Mouse (Mus musculus) kidney, embryonic 16.5 days (tissue): Measurements from ENCODE around the gene Sec31a. TPM values are rescaled to one million over a fixed set of nuclear protein-coding genes. Genes with fewer than 3 reads are reported as not detected.

Experiments
- ATAC-seq: fragments of 200-750 bp; cut with Nextera tagmentation; 2 replicates; pipeline ENCODE4 v1.8.0; 2017; ENCODE audit warnings: moderate TSS enrichment; ENCODE audit not compliant: low FRiP score, low TSS enrichment
- H3K27ac ChIP-seq: fragments of 300-500 bp; sonication (generic); 2 replicates; pipeline ENCODE4 v1.5.1; 2014; ENCODE audit warnings: low read length
- H3K27me3 ChIP-seq: fragments of 300-500 bp; sonication (generic); 2 replicates; pipeline ENCODE4 v1.6.1; 2014; ENCODE audit warnings: low read length, control low read depth, mixed read lengths; ENCODE audit not compliant: insufficient read depth
- H3K36me3 ChIP-seq: fragments of 300-500 bp; sonication (generic); 2 replicates; pipeline ENCODE4 v1.6.1; 2014; ENCODE audit warnings: low read length, control low read depth, mixed read lengths; ENCODE audit not compliant: insufficient read depth
- H3K4me1 ChIP-seq: fragments of 300-500 bp; sonication (generic); 2 replicates; pipeline ENCODE4 v1.6.1; 2014; ENCODE audit warnings: low read length, control low read depth, mixed read lengths; ENCODE audit not compliant: insufficient read depth
- H3K4me2 ChIP-seq: fragments of 300-500 bp; sonication (generic); replicated peaks from 2 replicates; pipeline ENCODE4 v1.6.1; 2014; ENCODE audit warnings: low read depth, low read length
- H3K4me3 ChIP-seq: fragments of 300-500 bp; sonication (generic); 2 replicates; pipeline ENCODE4 v1.5.1; 2014; ENCODE audit warnings: mild to moderate bottlenecking, low read length
- H3K9ac ChIP-seq: fragments of 300-500 bp; sonication (generic); replicated peaks from 2 replicates; pipeline ENCODE4 v1.6.1; 2014; ENCODE audit warnings: low read length
- H3K9me3 ChIP-seq: fragments of 300-500 bp; sonication (generic); 2 replicates; pipeline ENCODE4 v1.6.1; 2016; ENCODE audit warnings: low read length, control low read depth
- WGBS: fragments of 180-500 bp; shearing (Covaris S2); extraction: QIAGEN DNeasy Blood & Tissue Kit; methylation state at CpG from one replicate; pipeline ENCODE4 v1.1.7; 2014; 5-methylcytosine and 5-hydroxymethylcytosine counted together
- polyA plus RNA-seq: library from polyadenylated mRNA; unstranded; fragments of >200 nt; fragmentation: Nextera tagmentation; extraction: Ambion mirVana; gene quantifications from 2 replicates; pipeline ENCODE4 v1.2.1, GENCODE M21; 2015

The Sec31a gene
- polyA plus RNA-seq, 1 experiment from 2014 or later, result 174 TPM

- no peak for ATAC-seq
- no peak overlapping the region for H3K9ac ChIP-seq
- WGBS, result 88% methylated on average over 7 of the region's 7 CpGs
- no peaks in the 10 kb centered on the region for H3K36me3 ChIP-seq
- H3K4me1 ChIP-seq, result peaks cover under 1% of the 10 kb centered on the region; the same call in 1 of the 2 replicates
- no peak overlapping the region for H3K4me3 ChIP-seq
- no peaks in the 10 kb centered on the region for H3K27me3 ChIP-seq
- no peak overlapping the region for H3K4me2 ChIP-seq
- no peak overlapping the region for H3K27ac ChIP-seq
- no peaks in the 10 kb centered on the region for H3K9me3 ChIP-seq
These were observed 75.0 kb downstream of the Sec31a start for GRCm38 (mm10) chr5:100341042-100341441.

- WGBS, result 76% methylated on average over 4 of the region's 4 CpGs
- no peak for ATAC-seq
- no peak overlapping the region for H3K9ac ChIP-seq
- H3K27me3 ChIP-seq, result no peaks in the 10 kb centered on the region
- no peak overlapping the region for H3K4me3 ChIP-seq
- no peak overlapping the region for H3K27ac ChIP-seq
- no peaks in the 10 kb centered on the region for H3K36me3 ChIP-seq
- no peaks in the 10 kb centered on the region for H3K9me3 ChIP-seq
- H3K4me1 ChIP-seq, result peaks cover 2% of the 10 kb centered on the region; the same call in 1 of the 2 replicates
- H3K4me2 ChIP-seq, result no peak overlapping the region
These were observed 78.2 kb downstream of the Sec31a start for GRCm38 (mm10) chr5:100337852-100338251.

DNA sequence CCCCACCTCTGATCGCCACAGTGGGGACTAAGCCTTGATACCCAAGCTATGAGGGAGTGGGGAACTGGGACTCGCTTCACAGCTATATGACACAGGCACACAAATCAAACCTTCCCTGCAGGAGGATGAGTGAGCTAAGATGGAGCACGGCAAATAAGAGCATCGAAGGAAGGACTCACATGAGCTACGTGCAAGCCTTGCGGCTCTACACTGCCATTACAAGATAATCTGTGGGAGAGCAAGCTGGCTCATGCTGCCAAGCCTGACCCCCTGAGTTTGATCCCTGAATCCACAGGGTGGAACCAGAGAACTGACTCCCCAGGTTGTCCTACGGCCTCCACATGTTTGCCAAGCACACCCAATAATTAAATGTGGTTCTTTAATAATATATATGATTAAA lies 79.2 kb downstream of the Sec31a start:
- WGBS, result 74% methylated on average over 7 of the region's 7 CpGs
- no peak overlapping the region for H3K4me3 ChIP-seq

GRCm38 (mm10) chr5:100335581-100336080 lies 80.4 kb downstream of the Sec31a start:
- H3K9me3 ChIP-seq, result no peaks in the 10 kb centered on the region
- peaks cover 2% of the 10 kb centered on the region; the same call in 1 of the 2 replicates for H3K4me1 ChIP-seq
- ATAC-seq, result no peak
- no peak overlapping the region for H3K4me3 ChIP-seq
- H3K27ac ChIP-seq, result no peak overlapping the region
- 90% methylated on average over 5 of the region's 5 CpGs for WGBS
- no peak overlapping the region for H3K9ac ChIP-seq
- H3K4me2 ChIP-seq, result no peak overlapping the region
- H3K27me3 ChIP-seq, result no peaks in the 10 kb centered on the region
- no peaks in the 10 kb centered on the region for H3K36me3 ChIP-seq

More for the DNA sequence above, 79.2 kb downstream of the Sec31a start:
- ATAC-seq, result no peak
- Histone ChIP-seq H3K4me2 (no peak overlapping the region), H3K27ac (no peak overlapping the region), H3K4me1 (peaks cover 2% of the 10 kb centered on the region; the same call in 1 of the 2 replicates), H3K27me3 (no peaks in the 10 kb centered on the region), H3K9ac (no peak overlapping the region), H3K36me3 (no peaks in the 10 kb centered on the region), H3K9me3 (no peaks in the 10 kb centered on the region)

- Histone ChIP-seq H3K27me3 (no peaks in the 10 kb centered on the region), H3K4me1 (peaks cover 2% of the 10 kb centered on the region; the same call in 1 of the 2 replicates), H3K9ac (no peak overlapping the region), H3K36me3 (no peaks in the 10 kb centered on the region), H3K9me3 (no peaks in the 10 kb centered on the region), H3K4me3 (no peak overlapping the region), H3K4me2 (no peak overlapping the region), H3K27ac (no peak overlapping the region)
- no peak for ATAC-seq
- 46% methylated on average over 6 of the region's 6 CpGs for whole genome bisulfite sequencing
These were observed 81.3 kb downstream of the Sec31a start for GRCm38 (mm10) chr5:100334686-100335085.

DNA sequence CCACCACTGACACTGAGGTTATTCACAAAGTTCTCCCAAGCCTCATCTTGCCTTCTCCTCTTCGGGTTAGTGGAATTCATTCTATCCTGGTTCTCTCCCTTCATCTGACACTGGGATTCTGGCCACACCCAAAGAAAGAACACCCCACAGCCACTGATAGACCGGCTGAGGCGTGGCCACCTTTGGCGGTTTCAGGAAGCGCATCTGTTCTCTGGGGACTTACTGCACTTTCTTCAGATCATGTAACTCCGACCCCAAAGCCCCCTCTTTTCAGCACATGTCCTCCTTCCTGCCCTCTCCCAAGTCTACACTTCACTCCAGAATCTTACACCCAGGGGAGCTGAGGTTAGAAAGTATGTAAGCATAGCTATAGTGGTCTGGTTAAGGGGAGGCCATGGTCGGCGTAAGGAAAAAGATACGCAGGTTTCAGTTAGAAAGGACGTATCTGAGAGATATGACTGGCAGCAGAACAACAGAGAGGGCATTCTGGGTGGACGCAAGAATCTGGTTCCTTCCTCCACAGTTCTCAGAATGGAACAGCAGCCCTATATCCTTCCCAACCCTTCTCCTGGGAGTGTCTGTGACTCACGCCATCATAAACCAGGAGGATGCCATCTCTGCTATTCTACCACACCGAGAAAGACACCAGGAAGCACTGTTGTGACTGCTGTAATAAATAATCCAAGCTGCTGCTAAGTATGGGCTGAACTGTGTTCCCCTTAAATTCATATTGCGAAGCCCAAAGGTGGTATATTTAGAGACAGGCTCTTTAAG lies 82.2 kb downstream of the Sec31a start:
- no peaks in the 10 kb centered on the region for H3K36me3 ChIP-seq
- no peak overlapping the region for H3K4me2 ChIP-seq
- 55% methylated on average over 14 of the region's 14 CpGs for WGBS
- no peak overlapping the region for H3K9ac ChIP-seq
- no peak for ATAC-seq
- H3K27ac ChIP-seq, result no peak overlapping the region
- H3K4me3 ChIP-seq, result no peak overlapping the region
- H3K4me1 ChIP-seq, result peaks cover 2% of the 10 kb centered on the region; the same call in 1 of the 2 replicates
- H3K9me3 ChIP-seq, result no peaks in the 10 kb centered on the region
- H3K27me3 ChIP-seq, result no peaks in the 10 kb centered on the region

- 79% methylated on average over 8 of the region's 8 CpGs for WGBS
These were observed 83.6 kb downstream of the Sec31a start for GRCm38 (mm10) chr5:100332300-100333004.

GRCm38 (mm10) chr5:100331636-100332035 lies 84.4 kb downstream of the Sec31a start:
- ATAC-seq, result no peak
- no peak overlapping the region for H3K4me2 ChIP-seq
- H3K4me3 ChIP-seq, result no peak overlapping the region
- peaks cover 2% of the 10 kb centered on the region; the same call in 1 of the 2 replicates for H3K4me1 ChIP-seq
- H3K9ac ChIP-seq, result no peak overlapping the region
- no peaks in the 10 kb centered on the region for H3K9me3 ChIP-seq
- no peak overlapping the region for H3K27ac ChIP-seq
- H3K36me3 ChIP-seq, result no peaks in the 10 kb centered on the region
- 79% methylated on average over 8 of the region's 8 CpGs for WGBS
- no peaks in the 10 kb centered on the region for H3K27me3 ChIP-seq

More at GRCm38 (mm10) chr5:100332300-100333004, 83.6 kb downstream of the Sec31a start:
- Histone ChIP-seq H3K36me3 (no peaks in the 10 kb centered on the region), H3K4me3 (no peak overlapping the region), H3K27me3 (no peaks in the 10 kb centered on the region), H3K4me1 (peaks cover 2% of the 10 kb centered on the region; the same call in 1 of the 2 replicates), H3K27ac (no peak overlapping the region), H3K9me3 (no peaks in the 10 kb centered on the region), H3K9ac (no peak overlapping the region), H3K4me2 (no peak overlapping the region)
- ATAC-seq, result no peak

DNA sequence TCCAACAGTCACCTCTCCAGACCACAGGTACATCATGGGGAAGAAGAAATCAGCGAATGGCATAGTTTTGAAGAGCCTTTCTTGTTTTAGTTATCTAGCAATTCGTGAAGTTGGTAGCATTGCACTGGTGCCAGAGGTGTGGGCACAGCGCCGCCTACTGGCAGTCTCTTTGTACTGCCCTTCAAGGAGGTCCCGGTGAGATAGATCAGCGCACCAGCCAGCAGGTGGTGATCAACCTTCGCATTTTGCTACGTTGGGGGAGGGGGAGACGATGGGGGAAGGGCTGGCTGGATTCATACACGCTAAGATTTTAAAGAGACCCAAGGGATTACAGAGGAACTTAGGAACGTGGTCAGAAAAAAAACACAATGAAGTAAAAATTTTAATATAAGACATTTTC lies 94.0 kb downstream of the Sec31a start:
- ATAC-seq, result peak; percentile 84; the same call in 1 of the 2 replicates
- Histone ChIP-seq H3K4me2 (no peak overlapping the region), H3K36me3 (no peaks in the 10 kb centered on the region), H3K4me1 (0 out of 2 replicates have a peak, but pooled peaks cover 2% of the 10 kb centered on the region), H3K9me3 (no peaks in the 10 kb centered on the region), H3K27ac (no peak overlapping the region), H3K9ac (no peak overlapping the region), H3K27me3 (no peaks in the 10 kb centered on the region), H3K4me3 (no peak overlapping the region)
- 1% methylated on average over 11 of the region's 11 CpGs for WGBS
